Mouse (Mus musculus) stomach, embryonic 14.5 days (tissue): ENCODE data around the gene Scube1. TPM values are rescaled to one million over a fixed set of nuclear protein-coding genes. Genes with fewer than 3 reads are reported as not detected.

Experiments used
- ATAC-seq: fragments of 200-750 bp; cut with Nextera tagmentation; 2 replicates; pipeline ENCODE4 v1.8.0; 2017; ENCODE audit warnings: low read depth, moderate TSS enrichment; ENCODE audit not compliant: insufficient number of reproducible peaks, insufficient read depth, low FRiP score
- H3K27ac ChIP-seq: fragments of 300-500 bp; sonication (generic); 2 replicates; pipeline ENCODE4 v1.5.1; 2014; ENCODE audit warnings: mild to moderate bottlenecking, low read length, moderate library complexity, mixed read lengths
- H3K27me3 ChIP-seq: fragments of 300-500 bp; sonication (generic); 2 replicates; pipeline ENCODE4 v1.6.1; 2014; ENCODE audit warnings: low read length, control low read depth, mixed read lengths; ENCODE audit not compliant: control insufficient read depth, insufficient read depth
- H3K36me3 ChIP-seq: fragments of 300-500 bp; sonication (generic); 2 replicates; pipeline ENCODE4 v1.6.1; 2014; ENCODE audit warnings: mild to moderate bottlenecking, control low read depth, low read length, moderate library complexity, mixed read lengths; ENCODE audit not compliant: control insufficient read depth, insufficient read depth
- H3K4me1 ChIP-seq: fragments of 300-500 bp; sonication (generic); 2 replicates; pipeline ENCODE4 v1.6.1; 2014; ENCODE audit warnings: low read length, control low read depth, mixed read lengths; ENCODE audit not compliant: control insufficient read depth, insufficient read depth
- H3K4me2 ChIP-seq: fragments of 300-500 bp; sonication (generic); replicated peaks from 2 replicates; pipeline ENCODE4 v1.6.1; 2014; ENCODE audit warnings: low read depth, low read length, control low read depth
- H3K4me3 ChIP-seq: fragments of 300-500 bp; sonication (generic); 2 replicates; pipeline ENCODE4 v1.5.1; 2014; ENCODE audit warnings: low read depth, low read length, control low read depth
- H3K9ac ChIP-seq: fragments of 300-500 bp; sonication (generic); replicated peaks from 2 replicates; pipeline ENCODE4 v1.6.1; 2014; ENCODE audit warnings: low read depth, mild to moderate bottlenecking, control low read depth, low read length, moderate library complexity, mixed read lengths
- H3K9me3 ChIP-seq: fragments of 300-500 bp; sonication (generic); 2 replicates; pipeline ENCODE4 v1.6.1; 2016; ENCODE audit warnings: low read depth, low read length, control low read depth; ENCODE audit not compliant: control insufficient read depth
- WGBS: fragments of 180-500 bp; shearing (Covaris S2); extraction: QIAGEN DNeasy Blood & Tissue Kit; methylation state at CpG from one replicate; pipeline ENCODE4 v1.1.7; 2014; 5-methylcytosine and 5-hydroxymethylcytosine counted together
- polyA plus RNA-seq: library from polyadenylated mRNA; unstranded; fragments of >200 nt; fragmentation: Nextera tagmentation; extraction: Ambion mirVana; gene quantifications from 2 replicates; pipeline ENCODE4 v1.2.1, GENCODE M21; 2014

The Scube1 gene
- polyA plus RNA-seq, 1 experiment from 2014 or later: 9.8 TPM

DNA sequence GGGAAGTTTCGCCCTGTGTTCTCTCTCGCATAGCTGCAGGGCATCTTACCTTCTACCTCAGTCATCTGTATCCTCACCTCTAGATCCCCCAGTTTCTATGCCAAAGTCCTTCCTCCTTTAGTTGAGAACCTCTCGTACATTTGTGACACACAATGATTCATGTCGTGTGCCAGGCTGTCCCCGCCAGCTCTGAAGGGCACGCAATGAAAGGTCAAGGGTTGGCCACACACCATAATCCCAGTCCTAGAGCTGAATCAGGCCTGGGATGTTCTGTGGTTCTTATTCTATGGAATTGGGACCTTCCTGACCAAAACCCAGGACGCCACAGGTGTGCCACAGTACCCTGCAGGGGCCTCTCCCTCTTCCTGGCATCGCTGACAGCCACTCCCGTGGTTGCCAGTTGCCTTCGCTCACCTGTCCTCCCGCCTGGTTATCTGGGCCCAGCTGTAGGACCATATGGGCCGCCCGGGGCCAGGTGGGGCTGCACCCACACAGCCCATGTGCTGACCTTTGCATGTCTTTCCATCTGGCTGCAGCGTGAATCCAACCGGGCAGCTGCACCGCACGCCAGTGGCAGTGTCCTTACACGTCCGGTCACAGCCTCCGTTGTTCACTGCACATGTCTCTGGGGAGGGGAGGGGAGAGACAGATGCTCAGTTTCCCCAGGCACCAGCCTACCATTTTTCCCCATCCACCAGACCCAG lies 86.5 kb downstream of the Scube1 start:
- Histone ChIP-seq H3K9ac (no peak overlapping the region), H3K27me3 (no peaks in the 10 kb centered on the region), H3K36me3 (no peaks in the 10 kb centered on the region), H3K4me3 (no peak overlapping the region), H3K4me1 (peaks cover 8% of the 10 kb centered on the region; the same call in 1 of the 2 replicates), H3K4me2 (no peak overlapping the region), H3K27ac (0 out of 2 replicates have a peak overlapping the region, but pooled peaks have one; percentile 1), H3K9me3 (no peaks in the 10 kb centered on the region)
- WGBS: 77% methylated on average over 20 of the region's 20 CpGs
- no peak for ATAC-seq

DNA sequence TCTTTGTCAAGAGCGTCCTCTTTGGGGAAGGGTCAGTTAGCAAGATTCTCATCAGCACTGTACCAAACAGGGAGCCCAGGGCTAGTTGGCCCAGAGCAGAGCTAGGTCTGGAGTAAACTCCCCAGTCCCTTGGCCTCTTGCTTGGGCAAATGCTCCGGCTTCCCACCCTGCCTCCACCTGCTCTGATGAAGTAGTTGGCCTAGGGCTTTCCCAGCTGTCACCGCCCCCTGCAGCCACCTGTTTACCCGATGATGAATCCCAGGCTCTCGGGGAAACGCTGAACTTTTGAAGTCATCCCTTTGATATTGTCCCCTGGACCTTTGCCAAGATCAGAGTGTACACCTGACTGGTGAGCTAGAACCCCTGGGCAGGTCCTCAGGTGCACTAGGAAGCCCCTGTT lies 88.1 kb downstream of the Scube1 start:
- peaks cover 8% of the 10 kb centered on the region; the same call in 1 of the 2 replicates for H3K4me1 ChIP-seq
- no peak overlapping the region for H3K27ac ChIP-seq
- ATAC-seq: no peak
- WGBS: 42% methylated on average over 6 of the region's 6 CpGs
- no peak overlapping the region for H3K4me3 ChIP-seq
- no peak overlapping the region for H3K9ac ChIP-seq
- no peaks in the 10 kb centered on the region for H3K36me3 ChIP-seq
- H3K27me3 ChIP-seq: no peaks in the 10 kb centered on the region
- H3K9me3 ChIP-seq: no peaks in the 10 kb centered on the region
- H3K4me2 ChIP-seq: no peak overlapping the region

GRCm38 (mm10) chr15:83635251-83635650 lies 89.6 kb downstream of the Scube1 start:
- ATAC-seq: no peak
- Histone ChIP-seq H3K27me3 (no peaks in the 10 kb centered on the region), H3K9me3 (no peaks in the 10 kb centered on the region), H3K36me3 (no peaks in the 10 kb centered on the region), H3K4me2 (no peak overlapping the region), H3K27ac (no peak overlapping the region), H3K9ac (no peak overlapping the region), H3K4me1 (peaks cover 8% of the 10 kb centered on the region; the same call in 1 of the 2 replicates), H3K4me3 (no peak overlapping the region)
- 42% methylated on average over 3 of the region's 3 CpGs for WGBS

- H3K4me1 ChIP-seq: peaks cover 8% of the 10 kb centered on the region; the same call in 1 of the 2 replicates
- WGBS: 10% methylated on average over 1 of the region's 1 CpGs
- 0 out of 2 replicates have a peak, but pooled peaks cover 3% of the 10 kb centered on the region for H3K9me3 ChIP-seq
- H3K9ac ChIP-seq: no peak overlapping the region
- no peaks in the 10 kb centered on the region for H3K27me3 ChIP-seq
- no peak overlapping the region for H3K4me3 ChIP-seq
- ATAC-seq: no peak
- no peak overlapping the region for H3K4me2 ChIP-seq
- no peaks in the 10 kb centered on the region for H3K36me3 ChIP-seq
- no peak overlapping the region for H3K27ac ChIP-seq
These were observed 90.7 kb downstream of the Scube1 start for GRCm38 (mm10) chr15:83634076-83634475.

GRCm38 (mm10) chr15:83631071-83631470 lies 93.8 kb downstream of the Scube1 start:
- no peak overlapping the region for H3K4me3 ChIP-seq
- H3K4me1 ChIP-seq: no peaks in the 10 kb centered on the region
- H3K36me3 ChIP-seq: no peaks in the 10 kb centered on the region
- no peak overlapping the region for H3K9ac ChIP-seq
- no peaks in the 10 kb centered on the region for H3K27me3 ChIP-seq
- H3K27ac ChIP-seq: no peak overlapping the region
- 0 out of 2 replicates have a peak, but pooled peaks cover 3% of the 10 kb centered on the region for H3K9me3 ChIP-seq
- 67% methylated on average over 7 of the region's 7 CpGs for WGBS
- no peak for ATAC-seq
- no peak overlapping the region for H3K4me2 ChIP-seq

DNA sequence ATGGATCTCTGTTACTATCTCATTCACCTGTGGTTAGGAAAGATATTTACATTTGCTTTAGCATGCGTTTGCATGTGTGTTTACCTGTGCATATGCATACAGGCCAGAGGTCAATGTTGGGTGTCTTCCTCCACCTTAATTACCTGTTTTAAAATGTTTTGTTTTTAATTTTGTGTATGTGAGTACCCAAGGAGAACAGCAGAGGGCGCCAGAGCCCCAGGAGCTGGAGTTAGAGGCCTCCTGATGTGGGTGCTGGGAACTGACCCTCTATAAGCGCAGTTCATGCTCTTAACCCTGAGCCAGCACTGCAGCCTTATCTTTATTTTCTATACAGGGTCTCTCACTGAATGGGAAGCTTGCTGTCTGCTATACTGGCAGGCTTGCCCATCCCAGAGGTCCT lies 95.1 kb downstream of the Scube1 start:
- Histone ChIP-seq H3K36me3 (no peaks in the 10 kb centered on the region), H3K4me3 (no peak overlapping the region), H3K9me3 (0 out of 2 replicates have a peak, but pooled peaks cover 3% of the 10 kb centered on the region), H3K27ac (no peak overlapping the region), H3K27me3 (no peaks in the 10 kb centered on the region), H3K4me2 (no peak overlapping the region), H3K9ac (no peak overlapping the region), H3K4me1 (no peaks in the 10 kb centered on the region)
- no peak for ATAC-seq
- WGBS: 73% methylated on average over 3 of the region's 3 CpGs

DNA sequence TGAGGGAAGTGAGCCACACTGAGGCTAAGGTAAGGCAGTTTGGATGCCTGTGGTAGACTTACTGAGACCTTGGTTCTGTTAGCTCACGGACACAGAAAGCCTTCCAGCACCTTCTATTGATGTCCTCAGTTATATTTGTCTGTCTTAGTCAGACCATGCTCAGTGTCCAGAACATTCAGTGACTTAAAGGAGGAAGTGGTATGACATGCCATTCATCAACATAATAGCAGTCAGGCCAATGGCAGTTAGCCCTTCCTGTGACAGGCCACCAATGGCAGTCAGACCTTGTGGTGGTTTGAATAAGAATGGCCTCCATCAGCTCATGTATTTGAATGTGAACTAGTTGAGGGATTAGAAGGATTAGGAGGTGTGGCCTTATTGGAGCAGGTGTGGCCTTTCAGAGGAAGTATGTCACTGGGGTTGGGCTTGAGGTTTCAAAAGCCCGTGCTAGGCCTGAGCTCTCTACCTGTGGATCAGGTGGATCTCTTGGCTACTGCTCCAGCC lies 98.6 kb downstream of the Scube1 start:
- Histone ChIP-seq H3K9ac (no peak overlapping the region), H3K27ac (no peak overlapping the region), H3K27me3 (no peaks in the 10 kb centered on the region), H3K4me2 (no peak overlapping the region), H3K4me1 (no peaks in the 10 kb centered on the region), H3K36me3 (no peaks in the 10 kb centered on the region), H3K4me3 (no peak overlapping the region), H3K9me3 (0 out of 2 replicates have a peak, but pooled peaks cover 3% of the 10 kb centered on the region)
- WGBS: 86% methylated on average over 2 of the region's 2 CpGs
- ATAC-seq: no peak

DNA sequence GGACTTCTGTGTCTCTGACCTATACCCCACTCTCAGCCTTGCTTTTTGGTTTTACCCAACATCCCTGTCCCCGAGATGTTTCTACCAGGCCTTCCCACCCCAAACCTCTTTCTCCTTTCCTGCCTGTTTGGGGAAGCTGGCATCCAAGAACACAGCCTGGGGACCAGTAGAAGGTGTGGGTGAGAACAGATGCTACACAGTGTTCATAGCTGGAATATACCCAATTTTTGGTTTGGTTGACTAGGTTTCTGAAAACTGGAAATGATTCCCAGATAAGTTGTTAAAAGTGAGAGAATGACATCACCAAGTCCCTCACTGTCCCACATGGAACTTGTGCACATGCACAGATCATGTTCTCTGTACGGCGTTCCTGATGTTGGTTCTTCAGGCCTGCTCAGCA lies 109.6 kb downstream of the Scube1 start:
- H3K9ac ChIP-seq: no peak overlapping the region
- no peaks in the 10 kb centered on the region for H3K4me1 ChIP-seq
- H3K9me3 ChIP-seq: no peaks in the 10 kb centered on the region
- no peak for ATAC-seq
- H3K27ac ChIP-seq: no peak overlapping the region
- no peaks in the 10 kb centered on the region for H3K27me3 ChIP-seq
- no peak overlapping the region for H3K4me2 ChIP-seq
- 89% methylated on average over 3 of the region's 3 CpGs for WGBS
- no peaks in the 10 kb centered on the region for H3K36me3 ChIP-seq
- H3K4me3 ChIP-seq: no peak overlapping the region
